Mouse (Mus musculus) lung, embryonic 14.5 days (tissue): ENCODE measurements at regions not wholly inside any gene's neighbourhood (a gene's known extent, or its start where the extent isn't known, plus 50 kb on each side); places are given as distances from the start of the nearest gene placed in this dataset.

Experiments used
- ATAC-seq: fragments of 200-750 bp; cut with Nextera tagmentation; 2 replicates; pipeline ENCODE4 v1.8.0; 2017; ENCODE audit warnings: mild to moderate bottlenecking, moderate TSS enrichment, moderate library complexity; ENCODE audit not compliant: insufficient read depth
- DNase-seq: peaks from one replicate; pipeline ENCODE4 v3.0.0-alpha.2; 2015
- H3K27ac ChIP-seq: fragments of 300-500 bp; sonication (generic); 2 replicates; pipeline ENCODE4 v1.5.1; 2014; ENCODE audit warnings: low read depth, mild to moderate bottlenecking, moderate library complexity
- H3K27me3 ChIP-seq: fragments of 300-500 bp; sonication (generic); 2 replicates; pipeline ENCODE4 v1.6.1; 2014; ENCODE audit warnings: low read length, control low read depth; ENCODE audit not compliant: insufficient read depth
- H3K36me3 ChIP-seq: fragments of 300-500 bp; sonication (generic); 2 replicates; pipeline ENCODE4 v1.6.1; 2014; ENCODE audit warnings: control low read depth; ENCODE audit not compliant: insufficient read depth
- H3K4me1 ChIP-seq: fragments of 300-500 bp; sonication (generic); 2 replicates; pipeline ENCODE4 v1.6.1; 2014; ENCODE audit warnings: antibody characterized with exemption, control low read depth; ENCODE audit not compliant: insufficient read depth
- H3K4me2 ChIP-seq: fragments of 300-500 bp; sonication (generic); 2 replicates; pipeline ENCODE4 v1.6.1; 2014; ENCODE audit warnings: mild to moderate bottlenecking
- H3K4me3 ChIP-seq: fragments of 300-500 bp; sonication (generic); 2 replicates; pipeline ENCODE4 v1.5.1; 2014; ENCODE audit warnings: low read depth, low read length
- H3K9ac ChIP-seq: fragments of 300-500 bp; sonication (generic); 2 replicates; pipeline ENCODE4 v1.6.1; 2014
- H3K9me3 ChIP-seq: fragments of 300-500 bp; sonication (generic); 2 replicates; pipeline ENCODE4 v1.6.1; 2016; ENCODE audit warnings: low read depth, low read length, control low read depth
- CTCF ChIP-seq: IDR thresholded peaks from 2 replicates; pipeline ENCODE4 v1.5.1; 2016; ENCODE audit warnings: antibody characterized with exemption, low read depth
- WGBS: fragments of 180-500 bp; shearing (Covaris S2); extraction: QIAGEN DNeasy Blood & Tissue Kit; methylation state at CpG from one replicate; pipeline ENCODE4 v1.1.7; 2014; 5-methylcytosine and 5-hydroxymethylcytosine counted together

GRCm38 (mm10) chr13:28701309-28701708 lies 252.2 kb downstream of the Sox4 start:
- DNase-seq, result no peak
- ATAC-seq, result no peak

DNA sequence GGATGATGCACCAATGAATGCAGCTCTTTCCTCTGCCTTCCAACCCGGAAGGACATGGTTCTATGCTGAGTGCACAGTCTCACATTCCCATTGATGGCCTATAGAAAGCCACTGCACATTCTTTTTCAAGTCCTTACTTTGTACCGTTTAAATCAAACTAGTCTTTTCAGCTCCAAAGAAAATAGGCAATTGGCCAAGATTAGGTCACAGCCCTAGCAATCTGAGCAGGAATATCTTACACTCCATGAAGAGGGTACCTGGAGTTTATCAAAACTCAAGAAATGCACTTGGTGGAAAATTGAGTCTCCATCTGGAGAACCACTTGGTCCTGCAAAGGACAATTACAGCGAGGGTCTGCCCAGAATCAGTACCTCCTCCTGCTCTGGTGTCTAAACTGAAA lies 253.4 kb downstream of the Sox4 start:
- 59% methylated on average over 3 of the region's 3 CpGs for WGBS
- no peak for ATAC-seq
- Histone ChIP-seq H3K27ac (0 out of 2 replicates have a peak overlapping the region, but pooled peaks have one; percentile 42), H3K9me3 (no peaks in the 10 kb centered on the region), H3K4me3 (no peak overlapping the region), H3K36me3 (no peaks in the 10 kb centered on the region), H3K27me3 (no peaks in the 10 kb centered on the region), H3K9ac (no peak overlapping the region), H3K4me1 (peaks cover 16% of the 10 kb centered on the region), H3K4me2 (no peak overlapping the region)
- TF ChIP-seq CTCF, result no peak
- DNase-seq, result peak; percentile 53

More at GRCm38 (mm10) chr13:28701309-28701708, 252.2 kb downstream of the Sox4 start:
- TF ChIP-seq CTCF, result no peak
- Histone ChIP-seq H3K27me3 (no peaks in the 10 kb centered on the region), H3K9me3 (no peaks in the 10 kb centered on the region), H3K9ac (no peak overlapping the region), H3K36me3 (no peaks in the 10 kb centered on the region), H3K4me1 (peaks cover 16% of the 10 kb centered on the region), H3K4me2 (no peak overlapping the region), H3K27ac (no peak overlapping the region), H3K4me3 (no peak overlapping the region)
- WGBS, result 35% methylated on average over 1 of the region's 1 CpGs

DNA sequence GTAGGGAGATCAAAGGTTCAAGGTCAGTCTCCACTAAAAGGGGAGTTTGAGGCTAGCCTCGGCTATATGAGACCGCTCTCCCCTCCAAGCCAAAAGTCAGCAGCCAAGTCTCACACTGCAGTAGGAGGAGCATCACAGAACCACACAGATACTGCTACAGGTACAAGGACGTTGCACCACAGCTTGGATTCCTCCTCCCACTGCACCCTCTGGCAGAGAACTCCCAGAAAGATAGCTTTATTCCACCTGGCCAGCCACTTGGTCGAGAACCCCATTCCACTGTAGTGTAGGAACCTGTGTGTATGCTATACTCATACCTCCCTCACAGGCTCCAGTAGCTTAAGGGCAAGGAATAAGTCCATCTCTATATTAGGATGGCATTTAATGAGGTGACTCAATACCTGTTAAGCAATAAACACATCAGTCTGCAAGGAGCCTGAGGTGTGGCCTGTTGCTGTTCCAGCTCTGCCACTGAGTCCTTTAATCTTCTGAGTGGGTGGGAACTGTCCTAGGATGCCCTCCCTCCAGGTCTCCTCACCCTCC lies 254.0 kb downstream of the Sox4 start:
- no peak for TF ChIP-seq CTCF

GRCm38 (mm10) chr13:28697796-28698678 lies 255.5 kb downstream of the Sox4 start:
- DNase-seq, result peak; percentile 26
- Histone ChIP-seq H3K36me3 (no peaks in the 10 kb centered on the region), H3K27me3 (no peaks in the 10 kb centered on the region), H3K9me3 (no peaks in the 10 kb centered on the region), H3K27ac (peak overlapping the region; percentile 61), H3K4me2 (peak overlapping the region; percentile 18; the same call in 1 of the 2 replicates), H3K9ac (no peak overlapping the region), H3K4me1 (peaks cover 16% of the 10 kb centered on the region), H3K4me3 (no peak overlapping the region)
- WGBS, result 30% methylated on average over 12 of the region's 12 CpGs
- no peak for TF ChIP-seq CTCF
- peak; percentile 31; the same call in 1 of the 2 replicates for ATAC-seq

More for the DNA sequence above, 254.0 kb downstream of the Sox4 start:
- Histone ChIP-seq H3K4me3 (no peak overlapping the region), H3K27me3 (no peaks in the 10 kb centered on the region), H3K9me3 (no peaks in the 10 kb centered on the region), H3K27ac (no peak overlapping the region), H3K4me1 (peaks cover 16% of the 10 kb centered on the region), H3K9ac (no peak overlapping the region), H3K36me3 (no peaks in the 10 kb centered on the region), H3K4me2 (no peak overlapping the region)
- 89% methylated on average over 4 of the region's 4 CpGs for WGBS
- ATAC-seq (no peak), DNase-seq (no peak)

DNA sequence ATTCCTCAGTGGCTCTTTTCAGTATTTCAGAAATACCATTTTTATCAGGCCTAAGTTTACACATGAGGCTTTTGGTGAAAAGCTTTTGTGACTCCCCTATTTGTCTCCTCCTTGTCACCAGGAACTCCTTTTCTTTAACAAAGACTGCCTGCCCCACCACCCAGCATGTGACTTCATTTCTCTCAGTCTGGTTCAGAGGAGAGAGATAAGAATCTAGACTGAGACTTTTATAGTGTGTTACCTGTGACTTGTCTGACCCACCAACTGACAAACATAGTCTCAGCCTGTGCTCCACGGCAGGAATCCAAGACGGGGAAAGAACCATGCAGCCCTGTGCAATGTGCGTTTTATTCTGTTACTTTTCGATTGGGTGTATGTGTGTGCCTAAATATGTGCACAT lies 260.4 kb downstream of the Sox4 start:
- H3K27ac ChIP-seq, result peak overlapping the region; percentile 80
- H3K9ac ChIP-seq, result no peak overlapping the region
- H3K9me3 ChIP-seq, result no peaks in the 10 kb centered on the region
- H3K27me3 ChIP-seq, result no peaks in the 10 kb centered on the region
- ATAC-seq (peak; percentile 60; the same call in 1 of the 2 replicates), DNase-seq (peak; percentile 42)
- H3K4me3 ChIP-seq, result no peak overlapping the region
- peaks cover 23% of the 10 kb centered on the region for H3K4me1 ChIP-seq
- WGBS, result 41% methylated on average over 4 of the region's 4 CpGs
- H3K36me3 ChIP-seq, result no peaks in the 10 kb centered on the region
- TF ChIP-seq CTCF, result no peak
- no peak overlapping the region for H3K4me2 ChIP-seq

- no peak for TF ChIP-seq CTCF
- ATAC-seq (peak; percentile 62; the same call in 1 of the 2 replicates), DNase-seq (peak; percentile 39)
- Histone ChIP-seq H3K27ac (peak overlapping the region; percentile 80), H3K4me1 (peaks cover 18% of the 10 kb centered on the region), H3K36me3 (no peaks in the 10 kb centered on the region), H3K9ac (no peak overlapping the region), H3K9me3 (no peaks in the 10 kb centered on the region), H3K4me3 (no peak overlapping the region), H3K4me2 (no peak overlapping the region), H3K27me3 (no peaks in the 10 kb centered on the region)
- WGBS, result 52% methylated on average over 5 of the region's 5 CpGs
These were observed 260.9 kb downstream of the Sox4 start for GRCm38 (mm10) chr13:28692587-28692986.

- peak; percentile 44; the same call in 1 of the 2 replicates for ATAC-seq
- H3K9me3 ChIP-seq, result no peaks in the 10 kb centered on the region
- no peak for TF ChIP-seq CTCF
- no peak overlapping the region for H3K4me2 ChIP-seq
- WGBS, result 64% methylated on average over 5 of the region's 5 CpGs
- peak; percentile 28 for DNase-seq
- H3K9ac ChIP-seq, result no peak overlapping the region
- no peaks in the 10 kb centered on the region for H3K27me3 ChIP-seq
- peaks cover 10% of the 10 kb centered on the region; the same call in 1 of the 2 replicates for H3K4me1 ChIP-seq
- peak overlapping the region; percentile 77 for H3K27ac ChIP-seq
- no peak overlapping the region for H3K4me3 ChIP-seq
- no peaks in the 10 kb centered on the region for H3K36me3 ChIP-seq
These were observed 262.9 kb downstream of the Sox4 start for GRCm38 (mm10) chr13:28690511-28691160.
